Mouse (Mus musculus) midbrain, embryonic 11.5 days (tissue): ENCODE results near the gene Plekhh3. TPM values are rescaled to one million over a fixed set of nuclear protein-coding genes. Genes with fewer than 3 reads are reported as not detected.

Experiments used
- ATAC-seq: fragments of 200-750 bp; cut with Nextera tagmentation; 2 replicates; pipeline ENCODE4 v1.8.0; 2017; ENCODE audit warnings: moderate TSS enrichment, moderate library complexity; ENCODE audit not compliant: low FRiP score
- DNase-seq: peaks from one replicate; pipeline ENCODE4 v3.0.0; 2015; ENCODE audit warnings: low spot score; ENCODE audit errors: missing footprints
- H3K27ac ChIP-seq: fragments of 300-500 bp; sonication (generic); 2 replicates; pipeline ENCODE4 v1.5.1; 2014; ENCODE audit warnings: low read depth, low read length
- H3K27me3 ChIP-seq: fragments of 300-500 bp; sonication (generic); 2 replicates; pipeline ENCODE4 v1.6.1; 2014; ENCODE audit warnings: mild to moderate bottlenecking, low read length, moderate library complexity, mixed read lengths; ENCODE audit not compliant: control insufficient read depth, insufficient read depth
- H3K36me3 ChIP-seq: fragments of 300-500 bp; sonication (generic); 2 replicates; pipeline ENCODE4 v1.6.1; 2014; ENCODE audit warnings: mild to moderate bottlenecking, low read length, moderate library complexity, mixed read lengths; ENCODE audit not compliant: control insufficient read depth, insufficient read depth
- H3K4me1 ChIP-seq: fragments of 300-500 bp; sonication (generic); 2 replicates; pipeline ENCODE4 v1.6.1; 2014; ENCODE audit warnings: low read length; ENCODE audit not compliant: control insufficient read depth, insufficient read depth
- H3K4me2 ChIP-seq: fragments of 300-500 bp; sonication (generic); 2 replicates; pipeline ENCODE4 v1.6.1; 2014; ENCODE audit warnings: mild to moderate bottlenecking, moderate library complexity
- H3K4me3 ChIP-seq: fragments of 300-500 bp; sonication (generic); 2 replicates; pipeline ENCODE4 v1.5.1; 2014; ENCODE audit warnings: low read depth, low read length
- H3K9ac ChIP-seq: fragments of 300-500 bp; sonication (generic); 2 replicates; pipeline ENCODE4 v1.6.1; 2014; ENCODE audit warnings: low read length
- H3K9me3 ChIP-seq: fragments of 300-500 bp; sonication (generic); 2 replicates; pipeline ENCODE4 v1.6.1; 2016; ENCODE audit warnings: low read length; ENCODE audit not compliant: control insufficient read depth
- WGBS: fragments of 180-500 bp; shearing (Covaris S2); extraction: QIAGEN DNeasy Blood & Tissue Kit; methylation state at CpG from one replicate; pipeline ENCODE4 v1.1.7; 2014; 5-methylcytosine and 5-hydroxymethylcytosine counted together
- polyA plus RNA-seq: library from polyadenylated mRNA; unstranded; fragments of >200 nt; fragmentation: Nextera tagmentation; extraction: Ambion mirVana; gene quantifications from 2 replicates; pipeline ENCODE4 v1.2.1, GENCODE M21; 2014

Gene Plekhh3
- polyA plus RNA-seq, 1 experiment from 2014 or later: 5.8 TPM

DNA sequence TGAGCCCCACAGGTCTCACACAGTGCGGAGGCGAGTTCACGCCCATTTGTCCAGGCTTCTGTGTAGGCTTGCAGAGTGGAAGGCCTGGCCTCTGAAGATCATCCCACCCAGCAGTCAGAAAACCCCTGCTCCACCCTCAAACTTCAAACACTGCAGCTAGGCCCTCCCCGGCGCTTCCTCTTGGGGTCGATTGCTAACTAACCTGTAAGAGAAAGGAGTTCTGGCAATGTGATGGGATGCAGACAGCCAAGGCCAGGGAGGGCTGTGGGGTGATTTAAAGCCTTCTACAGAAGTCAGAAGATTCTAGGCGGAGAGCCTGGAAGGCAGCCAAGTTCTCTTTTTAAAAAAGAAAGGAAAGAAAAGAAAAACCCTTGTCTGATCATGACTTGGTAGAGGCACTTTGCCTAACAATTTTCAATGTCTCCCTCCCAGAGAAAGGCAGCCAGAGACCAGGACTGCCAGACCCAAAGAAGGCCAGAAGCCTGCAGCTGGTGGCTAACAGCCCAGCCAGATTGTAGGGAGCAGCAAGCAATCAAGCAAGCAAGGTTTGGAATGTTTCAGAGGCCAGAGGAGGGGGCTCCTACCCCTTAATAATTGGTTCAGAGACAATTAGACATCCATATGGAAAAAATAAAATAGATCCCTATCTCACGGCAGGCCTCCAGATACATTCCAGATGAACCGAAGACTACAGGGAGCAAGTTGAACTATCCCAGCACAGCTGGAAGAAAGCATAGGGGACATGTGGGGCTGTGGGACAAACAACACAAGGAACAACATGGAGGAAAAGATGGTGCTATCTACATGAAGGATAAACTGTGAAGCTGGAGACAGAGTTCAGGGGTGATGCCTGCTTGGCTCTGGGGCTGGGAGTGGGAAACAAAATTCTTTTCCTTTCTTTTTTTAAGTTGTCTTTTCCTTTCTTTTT lies 21.7 kb downstream of the Plekhh3 start:
- Histone ChIP-seq H3K4me3 (no peak overlapping the region), H3K36me3 (no peaks in the 10 kb centered on the region), H3K9me3 (no peaks in the 10 kb centered on the region), H3K4me1 (no peaks in the 10 kb centered on the region), H3K9ac (no peak overlapping the region), H3K4me2 (no peak overlapping the region), H3K27ac (no peak overlapping the region), H3K27me3 (no peaks in the 10 kb centered on the region)
- ATAC-seq (no peak), DNase-seq (peak; percentile 59)
- WGBS: 72% methylated on average over 9 of the region's 9 CpGs

DNA sequence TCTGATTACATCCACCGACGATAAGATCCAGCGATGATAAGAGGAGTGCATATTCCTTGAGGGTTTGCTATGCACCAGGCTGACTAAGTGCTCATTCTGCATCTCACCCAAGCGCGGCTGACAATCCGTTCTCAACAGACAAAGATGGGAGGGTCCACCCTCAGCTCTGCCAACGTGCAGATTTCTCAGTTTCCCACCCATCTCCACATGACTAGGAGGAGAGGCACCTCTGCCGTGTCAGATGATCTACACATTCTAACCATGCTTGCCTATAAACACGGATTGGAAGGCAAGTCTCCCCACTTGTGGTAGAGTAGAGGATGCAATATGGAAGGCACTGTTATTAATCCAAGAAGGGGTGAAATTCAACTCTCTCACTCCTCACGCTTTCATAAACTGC lies 22.4 kb downstream of the Plekhh3 start:
- no peak overlapping the region for H3K4me2 ChIP-seq
- DNase-seq (peak; percentile 64), ATAC-seq (no peak)
- H3K36me3 ChIP-seq: no peaks in the 10 kb centered on the region
- H3K27ac ChIP-seq: no peak overlapping the region
- H3K9me3 ChIP-seq: no peaks in the 10 kb centered on the region
- no peak overlapping the region for H3K4me3 ChIP-seq
- no peak overlapping the region for H3K9ac ChIP-seq
- WGBS: 70% methylated on average over 10 of the region's 10 CpGs
- no peaks in the 10 kb centered on the region for H3K27me3 ChIP-seq
- H3K4me1 ChIP-seq: peaks cover 3% of the 10 kb centered on the region; the same call in 1 of the 2 replicates

DNA sequence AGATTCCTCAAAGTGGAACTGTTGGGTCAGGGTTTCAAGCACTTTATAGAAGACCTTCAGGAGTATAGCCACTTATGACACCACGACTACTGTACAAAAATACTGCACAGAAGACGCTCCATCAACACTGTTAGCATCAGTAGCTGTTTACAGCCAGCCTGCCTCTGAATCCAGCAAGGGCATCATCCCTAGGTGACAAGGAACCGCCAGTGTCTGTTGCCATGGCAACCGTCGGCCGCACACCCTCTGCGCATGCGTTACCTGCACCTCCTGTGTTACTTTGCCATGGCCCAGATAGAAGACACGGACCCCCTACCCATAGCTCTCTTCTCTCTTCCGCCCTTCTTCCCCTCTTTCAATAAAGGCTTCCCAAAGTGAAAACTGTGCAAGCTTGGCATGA lies 24.8 kb downstream of the Plekhh3 start:
- WGBS: 18% methylated on average over 10 of the region's 10 CpGs
- Histone ChIP-seq H3K4me1 (peaks cover 3% of the 10 kb centered on the region; the same call in 1 of the 2 replicates), H3K9me3 (no peaks in the 10 kb centered on the region), H3K36me3 (no peaks in the 10 kb centered on the region), H3K27me3 (no peaks in the 10 kb centered on the region), H3K27ac (no peak overlapping the region), H3K9ac (no peak overlapping the region), H3K4me3 (no peak overlapping the region), H3K4me2 (no peak overlapping the region)
- ATAC-seq (no peak), DNase-seq (peak; percentile 91)

DNA sequence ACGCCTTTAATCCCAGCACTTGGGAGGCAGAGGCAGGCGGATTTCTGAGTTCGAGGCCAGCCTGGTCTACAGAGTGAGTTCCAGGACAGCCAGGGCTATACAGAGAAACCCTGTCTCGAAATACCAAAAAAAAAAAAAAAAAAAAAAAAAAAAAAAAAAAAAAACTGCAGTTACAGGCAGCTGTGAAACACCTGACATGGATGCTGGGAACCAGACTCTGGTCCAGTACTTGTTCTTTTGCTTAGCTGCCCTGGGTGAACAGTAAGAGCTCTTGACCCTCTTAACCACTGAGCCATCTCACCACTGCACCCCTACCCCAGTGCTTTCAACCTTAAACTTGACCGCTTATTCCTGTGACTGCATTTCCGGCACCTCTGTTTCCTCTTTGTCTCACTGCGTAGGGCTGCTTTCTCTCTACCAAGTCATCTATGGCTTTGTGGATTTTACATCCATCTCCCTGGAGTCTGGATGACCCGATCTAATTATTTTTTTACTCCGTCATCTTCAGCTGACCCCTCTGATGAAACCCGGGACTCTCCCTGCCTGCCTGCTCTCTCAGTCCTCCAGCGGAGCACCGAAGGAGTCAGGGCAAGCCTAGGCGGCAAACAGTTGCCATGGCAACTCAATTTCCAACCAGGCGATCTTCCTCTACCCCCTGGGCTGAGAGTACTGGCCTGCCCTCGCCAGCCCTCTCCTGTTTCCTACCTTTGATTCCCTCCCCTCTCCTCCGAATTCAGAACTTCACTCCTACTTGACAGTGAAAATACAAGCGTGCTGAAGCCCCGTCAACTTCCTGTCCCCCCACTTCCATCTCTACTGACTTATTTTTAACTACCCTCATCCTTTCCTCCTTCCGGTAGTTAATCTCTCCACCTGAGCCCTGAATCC lies 27.6 kb downstream of the Plekhh3 start:
- WGBS: 21% methylated on average over 18 of the region's 19 CpGs
- Histone ChIP-seq H3K36me3 (no peaks in the 10 kb centered on the region), H3K4me1 (peaks cover 3% of the 10 kb centered on the region; the same call in 1 of the 2 replicates), H3K9me3 (no peaks in the 10 kb centered on the region), H3K27me3 (no peaks in the 10 kb centered on the region), H3K27ac (no peak overlapping the region), H3K4me3 (peak overlapping the region; percentile 20; the same call in 1 of the 2 replicates), H3K9ac (peak overlapping the region; percentile 59), H3K4me2 (peak overlapping the region; percentile 45)
- ATAC-seq (peak; percentile 79; the same call in 1 of the 2 replicates), DNase-seq (peak; percentile 95)

DNA sequence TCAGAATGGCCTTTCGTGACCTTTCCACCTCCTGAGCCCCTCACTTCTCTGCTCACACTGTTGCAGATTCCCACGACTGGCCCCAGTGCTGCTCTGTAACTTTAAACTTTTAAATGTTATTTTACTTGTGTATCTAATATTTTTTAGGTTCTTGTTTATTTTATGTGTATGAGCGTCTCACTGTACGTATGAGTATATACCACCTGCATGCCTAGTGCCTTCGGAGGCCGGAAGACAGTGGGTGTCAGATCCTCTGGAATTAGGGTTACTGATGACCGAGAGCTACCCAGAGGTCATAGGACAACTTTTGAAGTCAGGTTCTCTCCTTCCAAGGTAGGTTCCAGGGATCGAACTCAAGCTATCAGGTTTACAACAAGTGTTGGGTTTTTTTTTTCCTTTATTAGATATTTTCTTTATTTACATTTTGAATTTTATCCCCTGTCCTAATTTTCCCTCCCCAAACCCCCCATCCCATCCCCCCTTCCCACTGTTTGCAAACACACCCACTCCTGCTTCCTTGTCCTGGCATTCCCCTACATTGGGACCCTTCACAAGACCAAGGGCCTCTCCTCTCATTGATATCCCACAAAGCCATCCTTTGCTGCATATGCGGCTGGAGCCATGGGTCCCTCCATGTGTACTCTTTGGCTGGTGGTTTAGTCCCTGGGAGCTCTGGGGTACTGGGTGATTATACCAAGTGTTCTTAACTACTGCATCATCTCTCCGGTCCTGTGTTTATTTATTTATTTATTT lies 28.8 kb downstream of the Plekhh3 start:
- Histone ChIP-seq H3K4me1 (peaks cover 3% of the 10 kb centered on the region; the same call in 1 of the 2 replicates), H3K36me3 (no peaks in the 10 kb centered on the region), H3K27ac (no peak overlapping the region), H3K27me3 (no peaks in the 10 kb centered on the region), H3K4me2 (no peak overlapping the region), H3K9me3 (no peaks in the 10 kb centered on the region), H3K9ac (no peak overlapping the region), H3K4me3 (no peak overlapping the region)
- DNase-seq (peak; percentile 61), ATAC-seq (no peak)
- 88% methylated on average over 10 of the region's 10 CpGs for WGBS

DNA sequence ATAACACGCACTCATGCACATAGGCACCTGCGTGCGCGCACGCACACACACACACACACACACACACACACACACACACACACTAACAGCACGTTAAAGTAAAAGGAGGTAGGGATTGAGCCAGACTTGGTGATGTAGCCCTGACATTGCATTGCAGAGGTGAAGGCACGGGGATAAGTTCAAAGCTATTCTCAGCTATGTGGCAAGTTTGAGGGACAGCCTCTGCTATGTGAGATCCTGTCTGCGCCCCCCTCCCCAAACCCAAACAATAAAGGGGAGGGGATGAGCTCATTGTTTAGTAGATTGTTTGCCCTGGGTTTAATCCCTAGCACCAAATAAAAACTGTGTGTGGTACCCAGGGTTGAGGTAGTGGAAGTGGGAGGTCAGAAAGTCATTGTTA lies 30.1 kb downstream of the Plekhh3 start:
- no peaks in the 10 kb centered on the region for H3K9me3 ChIP-seq
- H3K4me3 ChIP-seq: no peak overlapping the region
- ATAC-seq (no peak), DNase-seq (peak; percentile 71)
- H3K4me2 ChIP-seq: no peak overlapping the region
- H3K27me3 ChIP-seq: no peaks in the 10 kb centered on the region
- WGBS: 75% methylated on average over 8 of the region's 8 CpGs
- H3K36me3 ChIP-seq: no peaks in the 10 kb centered on the region
- no peak overlapping the region for H3K27ac ChIP-seq
- H3K9ac ChIP-seq: no peak overlapping the region
- peaks cover 3% of the 10 kb centered on the region; the same call in 1 of the 2 replicates for H3K4me1 ChIP-seq

DNA sequence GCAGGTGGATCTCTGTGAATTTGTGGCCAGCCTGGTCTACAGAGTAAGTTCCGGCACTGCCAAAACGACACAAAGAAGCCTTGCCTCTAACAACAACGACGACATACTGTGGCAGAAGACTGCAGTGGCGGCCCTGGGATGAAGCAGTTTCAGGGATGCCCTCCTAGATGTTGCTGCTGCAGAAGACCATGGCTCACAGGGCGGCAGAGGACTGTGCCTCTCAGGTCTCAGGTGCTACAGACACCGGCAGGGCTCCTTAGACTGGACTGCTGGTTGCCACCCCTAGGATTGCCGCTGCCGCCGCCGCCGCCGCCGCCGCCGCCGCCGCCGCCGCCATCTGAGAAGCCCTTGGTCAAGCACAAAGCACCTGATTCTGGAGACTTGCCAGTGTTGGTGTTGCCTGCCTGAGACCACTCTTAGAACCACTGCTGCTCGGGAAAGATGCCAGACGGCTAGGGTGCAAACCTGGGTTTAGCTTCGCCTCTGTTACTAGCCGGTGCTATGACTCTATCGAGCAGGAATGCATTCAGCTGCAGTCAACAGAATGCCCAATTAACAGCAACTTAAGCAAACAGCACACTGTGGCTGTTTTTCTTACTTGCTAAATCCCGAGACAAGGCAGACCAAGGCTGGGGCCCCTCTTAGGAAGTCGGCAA lies 30.9 kb downstream of the Plekhh3 start:
- peak overlapping the region; percentile 41 for H3K4me2 ChIP-seq
- no peaks in the 10 kb centered on the region for H3K36me3 ChIP-seq
- H3K4me3 ChIP-seq: peak overlapping the region; percentile 11; the same call in 1 of the 2 replicates
- H3K9me3 ChIP-seq: no peaks in the 10 kb centered on the region
- ATAC-seq (no peak), DNase-seq (peak; percentile 91)
- WGBS: 40% methylated on average over 27 of the region's 27 CpGs
- peaks cover 3% of the 10 kb centered on the region; the same call in 1 of the 2 replicates for H3K4me1 ChIP-seq
- H3K9ac ChIP-seq: peak overlapping the region; percentile 6; the same call in 1 of the 2 replicates
- H3K27me3 ChIP-seq: no peaks in the 10 kb centered on the region
- no peak overlapping the region for H3K27ac ChIP-seq
